Mouse (Mus musculus): Measurements from ENCODE around the gene 4930590J08Rik. TPM values are rescaled to one million over a fixed set of nuclear protein-coding genes. Genes with fewer than 3 reads are reported as not detected.
"Not testable (repeated sequence)": the region's sequence is repeated elsewhere in the genome, so short reads cannot be mapped to it uniquely, and the experiment has no call there.

4930590J08Rik gene
- polyA plus RNA-seq, 1 experiment from 2014 or later, result 0.98 TPM

DNA sequence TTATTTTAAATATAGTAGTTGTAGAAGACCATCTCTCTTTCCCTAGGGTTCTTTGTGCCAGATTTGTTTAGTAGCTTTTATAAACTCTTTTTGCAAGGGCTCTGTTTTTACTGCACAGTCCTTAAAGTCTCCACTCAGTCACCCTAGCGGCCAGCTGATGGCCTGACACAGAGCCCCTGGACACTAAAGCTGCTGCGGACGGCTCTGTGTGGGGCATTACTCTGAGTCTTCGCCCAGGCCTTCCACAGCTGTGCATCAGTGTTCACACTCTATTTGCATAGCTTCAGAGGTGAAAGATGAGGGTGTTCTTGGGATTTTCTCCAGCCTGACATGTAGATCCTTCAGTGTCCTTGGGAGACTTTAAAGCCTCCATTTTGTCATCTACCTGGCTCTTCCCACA is 35.9 kb downstream of the 4930590J08Rik start:
- no peaks in the 10 kb centered on the region for H3K36me3 ChIP-seq (ENCODE audit: control insufficient read depth, insufficient read depth)
- no peak overlapping the region for H3K4me2 ChIP-seq (ENCODE audit: low read length)
- H3K9me3 ChIP-seq (ENCODE audit: control insufficient read depth, low read length), result no peaks in the 10 kb centered on the region
- no peaks in the 10 kb centered on the region for H3K4me1 ChIP-seq (replicated peaks; ENCODE audit: control insufficient read depth, insufficient read depth, low read length)
- ATAC-seq, result no peak
- H3K9ac ChIP-seq (replicated peaks; ENCODE audit: low read depth, low read length), result no peak overlapping the region
- H3K27me3 ChIP-seq (replicated peaks; ENCODE audit: control insufficient read depth, insufficient read depth, low read length), result no peaks in the 10 kb centered on the region
- WGBS, result 49% methylated on average over 4 of the region's 4 CpGs
- H3K27ac ChIP-seq (ENCODE audit: low read length), result no peak overlapping the region
- H3K4me3 ChIP-seq (replicated peaks; ENCODE audit: low read length), result no peak overlapping the region

DNA sequence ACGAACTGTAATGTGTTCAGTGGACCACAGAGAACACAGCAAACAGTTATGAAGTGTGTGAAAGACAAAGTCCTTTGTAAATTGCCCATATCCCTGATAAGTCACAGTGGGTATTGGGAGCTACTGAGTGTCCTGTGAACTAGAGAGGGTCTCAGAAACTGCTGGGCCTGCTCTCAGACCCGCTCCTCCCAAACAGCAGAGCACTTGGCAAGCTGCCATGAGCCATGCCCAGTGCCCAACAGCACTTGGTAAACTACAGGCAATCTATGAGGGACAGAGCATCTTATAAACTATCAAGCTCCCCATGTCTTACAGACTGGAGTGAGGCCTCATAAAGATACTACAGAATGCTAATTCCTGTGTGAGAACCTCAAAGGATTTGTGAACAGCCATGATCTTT is 45.8 kb downstream of the 4930590J08Rik start:
- Histone ChIP-seq H3K4me2 (ENCODE audit: low read length) (no peak overlapping the region), H3K9me3 (ENCODE audit: control insufficient read depth, low read length) (no peaks in the 10 kb centered on the region), H3K4me1 (replicated peaks; ENCODE audit: control insufficient read depth, insufficient read depth, low read length) (no peaks in the 10 kb centered on the region), H3K36me3 (ENCODE audit: control insufficient read depth, insufficient read depth) (no peaks in the 10 kb centered on the region), H3K27ac (ENCODE audit: low read length) (no peak overlapping the region), H3K4me3 (replicated peaks; ENCODE audit: low read length) (no peak overlapping the region), H3K9ac (replicated peaks; ENCODE audit: low read depth, low read length) (no peak overlapping the region), H3K27me3 (replicated peaks; ENCODE audit: control insufficient read depth, insufficient read depth, low read length) (no peaks in the 10 kb centered on the region)
- 53% methylated on average over 2 of the region's 2 CpGs for WGBS
- no peak for ATAC-seq

DNA sequence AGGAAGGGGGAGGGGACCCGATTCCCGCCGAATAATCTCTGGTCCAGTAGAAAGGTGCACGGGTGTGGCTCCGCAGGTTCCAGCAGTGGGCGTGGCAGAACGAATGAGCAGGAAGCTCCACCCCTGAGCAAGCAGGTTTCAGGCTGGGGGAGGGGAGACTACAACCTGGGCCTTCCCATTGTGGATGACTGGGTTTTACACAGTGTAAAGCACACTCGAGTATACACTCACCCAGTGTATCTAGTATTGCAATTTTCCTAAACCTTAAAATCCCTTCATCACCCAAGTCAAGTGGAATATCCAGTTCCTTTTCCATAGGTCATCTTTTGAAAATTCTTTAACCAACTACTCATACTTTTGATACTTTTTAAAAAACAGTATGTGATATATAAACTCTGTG is 55.4 kb downstream of the 4930590J08Rik start:
- not testable (repeated sequence) for ATAC-seq; H3K36me3 ChIP-seq (ENCODE audit: control insufficient read depth, insufficient read depth); H3K9ac ChIP-seq (replicated peaks; ENCODE audit: low read depth, low read length); H3K27me3 ChIP-seq (replicated peaks; ENCODE audit: control insufficient read depth, insufficient read depth, low read length); H3K4me1 ChIP-seq (replicated peaks; ENCODE audit: control insufficient read depth, insufficient read depth, low read length); H3K9me3 ChIP-seq (ENCODE audit: control insufficient read depth, low read length); H3K4me2 ChIP-seq (ENCODE audit: low read length); H3K27ac ChIP-seq (ENCODE audit: low read length); H3K4me3 ChIP-seq (replicated peaks; ENCODE audit: low read length)
- WGBS, result 16% methylated on average over 2 of the region's 8 CpGs

DNA sequence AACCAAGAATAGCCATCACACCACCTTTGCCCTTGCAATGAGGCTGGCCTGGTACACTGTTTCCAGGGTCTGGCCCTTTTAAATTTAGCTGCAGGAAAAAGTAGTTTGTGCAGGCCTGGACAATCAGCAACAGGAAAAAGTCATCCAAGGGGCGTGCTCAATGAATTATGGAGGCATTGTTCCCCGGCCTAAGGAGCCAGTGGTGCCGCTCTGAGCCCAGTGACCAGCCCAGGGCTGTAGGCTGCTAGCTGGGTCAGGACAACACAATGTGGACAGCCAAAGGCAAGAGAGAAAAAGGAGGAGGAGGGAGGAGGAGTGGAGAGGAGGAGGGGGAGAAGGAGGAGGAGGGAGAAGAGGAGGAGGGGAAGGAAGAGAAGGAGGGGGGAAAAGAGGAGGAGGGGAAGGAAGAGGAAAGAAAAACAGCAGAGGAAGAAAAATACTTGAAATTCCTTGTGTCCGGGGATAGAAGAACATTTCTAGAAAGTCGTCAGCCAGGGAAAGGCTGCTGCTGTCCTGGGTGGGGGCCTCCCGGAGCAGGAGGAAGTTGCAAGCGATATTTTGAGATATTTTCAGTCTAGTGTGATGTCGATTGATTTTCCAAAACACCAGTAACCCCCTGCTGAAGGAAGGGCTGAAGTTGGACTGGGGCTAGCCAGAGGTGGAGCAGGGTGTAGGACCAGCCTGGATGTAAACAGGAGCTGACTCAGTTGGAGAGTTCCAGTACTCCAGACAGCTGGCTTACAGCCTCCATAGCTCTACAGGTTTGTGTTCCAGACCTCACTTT is 57.6 kb downstream of the 4930590J08Rik start:
- Histone ChIP-seq H3K4me2 (ENCODE audit: low read length) (no peak overlapping the region), H3K36me3 (ENCODE audit: control insufficient read depth, insufficient read depth) (no peaks in the 10 kb centered on the region), H3K27ac (ENCODE audit: low read length) (no peak overlapping the region), H3K9ac (replicated peaks; ENCODE audit: low read depth, low read length) (no peak overlapping the region), H3K9me3 (ENCODE audit: control insufficient read depth, low read length) (no peaks in the 10 kb centered on the region), H3K4me3 (replicated peaks; ENCODE audit: low read length) (no peak overlapping the region), H3K4me1 (replicated peaks; ENCODE audit: control insufficient read depth, insufficient read depth, low read length) (no peaks in the 10 kb centered on the region), H3K27me3 (replicated peaks; ENCODE audit: control insufficient read depth, insufficient read depth, low read length) (no peaks in the 10 kb centered on the region)
- ATAC-seq, result no peak
- 63% methylated on average over 8 of the region's 8 CpGs for WGBS

DNA sequence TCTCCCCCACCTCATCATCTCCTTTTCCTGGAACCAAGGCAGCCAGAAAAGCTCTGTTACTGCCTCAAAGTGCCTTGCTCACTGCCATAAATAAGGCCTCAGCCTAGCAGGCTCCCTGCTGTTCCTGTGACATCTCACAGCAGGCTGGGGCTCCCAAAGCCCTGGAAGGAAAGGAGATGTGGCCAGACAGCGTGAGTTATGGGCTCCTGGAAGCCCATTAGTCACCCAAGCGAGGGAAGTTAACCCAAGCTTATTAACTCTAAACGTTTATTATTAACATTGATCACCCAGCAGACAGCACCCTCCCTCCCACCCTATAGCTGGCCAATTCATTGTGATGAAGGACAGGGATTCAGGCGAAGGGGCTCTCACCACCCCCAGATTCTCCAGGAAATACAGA is 60.8 kb downstream of the 4930590J08Rik start:
- H3K36me3 ChIP-seq (ENCODE audit: control insufficient read depth, insufficient read depth), result no peaks in the 10 kb centered on the region
- no peak overlapping the region for H3K27ac ChIP-seq (ENCODE audit: low read length)
- no peak for ATAC-seq
- no peak overlapping the region for H3K9ac ChIP-seq (replicated peaks; ENCODE audit: low read depth, low read length)
- H3K9me3 ChIP-seq (ENCODE audit: control insufficient read depth, low read length), result no peaks in the 10 kb centered on the region
- H3K27me3 ChIP-seq (replicated peaks; ENCODE audit: control insufficient read depth, insufficient read depth, low read length), result no peaks in the 10 kb centered on the region
- H3K4me2 ChIP-seq (ENCODE audit: low read length), result no peak overlapping the region
- WGBS, result 34% methylated on average over 4 of the region's 4 CpGs
- H3K4me3 ChIP-seq (replicated peaks; ENCODE audit: low read length), result no peak overlapping the region
- no peaks in the 10 kb centered on the region for H3K4me1 ChIP-seq (replicated peaks; ENCODE audit: control insufficient read depth, insufficient read depth, low read length)

DNA sequence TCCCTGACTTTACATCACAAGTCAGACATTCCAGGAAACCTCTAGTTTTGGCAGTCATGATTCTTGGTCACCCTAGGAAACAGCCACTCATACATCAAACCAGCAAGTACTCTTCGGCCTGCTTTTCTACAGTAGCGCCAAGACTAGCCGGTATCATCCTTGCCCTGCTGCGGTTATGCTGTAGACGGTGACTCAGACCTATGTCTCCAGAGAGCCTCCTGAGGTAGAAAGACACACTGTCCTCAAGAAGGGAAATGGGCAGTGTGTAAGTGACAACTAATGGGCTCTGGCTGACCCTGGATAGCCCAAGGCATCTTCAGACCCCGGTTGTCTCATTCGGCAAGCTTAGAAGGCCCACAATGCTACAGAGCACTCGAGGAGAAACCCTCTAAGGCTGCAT is 62.5 kb downstream of the 4930590J08Rik start:
- Histone ChIP-seq H3K9ac (replicated peaks; ENCODE audit: low read depth, low read length) (no peak overlapping the region), H3K4me2 (ENCODE audit: low read length) (no peak overlapping the region), H3K36me3 (ENCODE audit: control insufficient read depth, insufficient read depth) (no peaks in the 10 kb centered on the region), H3K4me3 (replicated peaks; ENCODE audit: low read length) (no peak overlapping the region), H3K9me3 (ENCODE audit: control insufficient read depth, low read length) (no peaks in the 10 kb centered on the region), H3K27me3 (replicated peaks; ENCODE audit: control insufficient read depth, insufficient read depth, low read length) (no peaks in the 10 kb centered on the region), H3K4me1 (replicated peaks; ENCODE audit: control insufficient read depth, insufficient read depth, low read length) (no peaks in the 10 kb centered on the region), H3K27ac (ENCODE audit: low read length) (no peak overlapping the region)
- ATAC-seq, result no peak
- WGBS, result 93% methylated on average over 8 of the region's 8 CpGs

DNA sequence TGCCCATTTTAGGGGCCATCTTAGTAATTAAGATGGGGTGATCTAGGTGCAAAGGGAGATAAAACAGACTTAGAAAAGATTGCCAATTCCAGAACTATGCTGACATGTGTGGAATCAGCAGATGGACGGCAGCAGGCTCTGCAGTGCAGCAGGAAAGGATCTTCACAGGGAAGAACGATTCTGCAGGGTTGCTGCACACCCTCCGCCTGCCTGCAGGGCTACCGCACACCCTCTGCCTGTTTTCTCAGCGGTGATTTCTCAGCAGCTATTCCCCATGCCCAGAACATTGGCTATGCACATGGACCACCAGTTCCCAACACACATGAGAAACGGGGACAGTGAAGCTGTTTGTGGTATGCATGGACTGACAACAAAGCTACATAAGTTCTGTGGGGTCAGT is 63.4 kb downstream of the 4930590J08Rik start:
- H3K27me3 ChIP-seq (replicated peaks; ENCODE audit: control insufficient read depth, insufficient read depth, low read length), result no peaks in the 10 kb centered on the region
- no peaks in the 10 kb centered on the region for H3K9me3 ChIP-seq (ENCODE audit: control insufficient read depth, low read length)
- no peak overlapping the region for H3K4me2 ChIP-seq (ENCODE audit: low read length)
- no peaks in the 10 kb centered on the region for H3K36me3 ChIP-seq (ENCODE audit: control insufficient read depth, insufficient read depth)
- H3K4me3 ChIP-seq (replicated peaks; ENCODE audit: low read length), result no peak overlapping the region
- H3K27ac ChIP-seq (ENCODE audit: low read length), result no peak overlapping the region
- no peak overlapping the region for H3K9ac ChIP-seq (replicated peaks; ENCODE audit: low read depth, low read length)
- H3K4me1 ChIP-seq (replicated peaks; ENCODE audit: control insufficient read depth, insufficient read depth, low read length), result no peaks in the 10 kb centered on the region
- WGBS, result 71% methylated on average over 6 of the region's 6 CpGs
- ATAC-seq, result no peak

DNA sequence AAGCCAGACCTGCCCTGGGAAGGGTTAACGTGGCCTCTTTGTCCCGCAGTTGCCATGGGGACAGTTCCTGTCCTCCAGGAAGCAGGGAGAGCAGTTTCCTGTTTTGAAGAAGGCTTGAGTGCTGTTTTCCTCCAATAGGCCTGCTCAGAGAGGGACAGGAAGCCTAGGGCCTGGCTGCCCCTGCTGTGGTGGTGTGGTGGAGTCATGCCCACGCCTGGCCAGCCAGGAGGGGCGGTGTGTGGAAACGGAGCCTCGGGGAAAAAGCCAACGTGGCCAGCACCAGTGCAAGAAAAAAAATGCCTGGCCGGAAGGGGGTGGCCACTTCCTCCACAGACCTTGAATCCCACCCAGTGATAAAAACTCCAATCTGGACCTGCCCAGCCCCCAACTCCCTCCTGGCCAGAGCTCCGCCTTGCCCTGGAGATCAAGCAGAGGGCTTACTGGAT is 69.6 kb downstream of the 4930590J08Rik start:
- ATAC-seq, result no peak
- H3K4me3 ChIP-seq (replicated peaks; ENCODE audit: low read length), result no peak overlapping the region
- H3K27me3 ChIP-seq (replicated peaks; ENCODE audit: control insufficient read depth, insufficient read depth, low read length), result no peaks in the 10 kb centered on the region
- no peak overlapping the region for H3K27ac ChIP-seq (ENCODE audit: low read length)
- H3K9me3 ChIP-seq (ENCODE audit: control insufficient read depth, low read length), result no peaks in the 10 kb centered on the region
- H3K4me1 ChIP-seq (replicated peaks; ENCODE audit: control insufficient read depth, insufficient read depth, low read length), result 0 out of 2 replicates have a peak, but pooled peaks cover 2% of the 10 kb centered on the region
- H3K9ac ChIP-seq (replicated peaks; ENCODE audit: low read depth, low read length), result no peak overlapping the region
- no peak overlapping the region for H3K4me2 ChIP-seq (ENCODE audit: low read length)
- WGBS, result 68% methylated on average over 9 of the region's 9 CpGs
- no peaks in the 10 kb centered on the region for H3K36me3 ChIP-seq (ENCODE audit: control insufficient read depth, insufficient read depth)

DNA sequence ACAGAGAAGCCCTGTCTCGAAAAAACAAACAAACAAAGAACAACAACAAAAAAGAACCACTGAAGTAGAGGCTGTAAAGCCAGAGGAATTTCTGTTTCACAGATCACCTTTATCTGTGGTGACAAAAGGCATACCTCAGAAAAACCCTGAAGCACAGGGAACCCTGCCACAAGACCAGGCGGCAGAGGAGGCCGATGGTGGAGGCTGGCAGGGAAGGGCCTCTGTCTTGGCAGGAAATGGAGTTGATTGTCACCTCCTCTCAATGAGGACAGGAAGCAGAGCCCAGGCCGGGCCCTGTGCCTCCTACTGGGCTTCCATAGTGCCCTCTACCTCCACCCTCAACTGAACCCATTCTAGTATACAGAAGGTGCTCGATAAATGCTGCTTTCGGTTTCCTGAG is 71.4 kb downstream of the 4930590J08Rik start:
- no peak for ATAC-seq
- 78% methylated on average over 6 of the region's 6 CpGs for WGBS
- Histone ChIP-seq H3K4me2 (ENCODE audit: low read length) (no peak overlapping the region), H3K27me3 (replicated peaks; ENCODE audit: control insufficient read depth, insufficient read depth, low read length) (peaks cover 6% of the 10 kb centered on the region), H3K4me1 (replicated peaks; ENCODE audit: control insufficient read depth, insufficient read depth, low read length) (peaks cover 9% of the 10 kb centered on the region), H3K36me3 (ENCODE audit: control insufficient read depth, insufficient read depth) (no peaks in the 10 kb centered on the region), H3K4me3 (replicated peaks; ENCODE audit: low read length) (no peak overlapping the region), H3K9me3 (ENCODE audit: control insufficient read depth, low read length) (no peaks in the 10 kb centered on the region), H3K9ac (replicated peaks; ENCODE audit: low read depth, low read length) (no peak overlapping the region), H3K27ac (ENCODE audit: low read length) (no peak overlapping the region)

Data from forebrain, embryonic 16.5 days (tissue).